Mouse (Mus musculus) lung, postnatal 0 days (tissue): ENCODE measurements around the gene H2afy.

Experiments
- CTCF ChIP-seq: IDR thresholded peaks from 2 replicates; pipeline ENCODE4 v1.5.1; 2016; ENCODE audit warnings: antibody characterized with exemption, mild to moderate bottlenecking
- EP300 ChIP-seq: IDR thresholded peaks from 2 replicates; pipeline ENCODE4 v1.6.1; 2016; ENCODE audit warnings: antibody characterized with exemption, mild to moderate bottlenecking, control low read depth

DNA sequence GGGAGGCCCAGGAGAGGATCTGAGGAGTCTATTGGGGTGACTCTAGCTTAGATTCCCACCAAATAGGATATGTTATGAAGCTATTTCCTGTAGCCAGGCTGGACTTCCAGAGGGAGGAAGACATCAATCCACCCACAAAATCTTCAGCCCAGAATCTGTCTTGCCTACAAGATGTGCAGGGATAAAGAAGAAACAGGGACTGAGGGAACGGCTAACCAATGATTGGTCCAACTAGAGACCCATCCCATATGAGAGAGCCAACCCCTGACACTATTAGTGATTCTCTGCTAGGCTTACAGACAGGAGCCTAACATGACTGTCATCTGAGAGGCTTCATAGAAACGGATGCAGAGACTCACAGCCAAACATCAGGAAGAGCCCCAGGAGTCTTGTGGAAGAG is 7.9 kb upstream of the H2afy start:
- TF ChIP-seq CTCF (no peak), EP300 (no peak)
